Mouse (Mus musculus): Measurements from ENCODE around the gene 1700016K19Rik. TPM values are rescaled to one million over a fixed set of nuclear protein-coding genes. Genes with fewer than 3 reads are reported as not detected.

Gene 1700016K19Rik
- polyA plus RNA-seq, 1 experiment from 2014 or later: 0.26 TPM

- no peaks in the 10 kb centered on the region for H3K36me3 ChIP-seq
- peak overlapping the region; percentile 93 for H3K4me2 ChIP-seq
- under 1% methylated on average over 84 of the region's 90 CpGs for WGBS
- peaks cover 33% of the 10 kb centered on the region for H3K4me1 ChIP-seq (replicated peaks)
- ATAC-seq (ENCODE audit: insufficient number of reproducible peaks, low FRiP score): peak; percentile 80
- H3K27me3 ChIP-seq (replicated peaks): peaks cover 33% of the 10 kb centered on the region
- no peaks in the 10 kb centered on the region for H3K9me3 ChIP-seq (replicated peaks)
- H3K9ac ChIP-seq: peak overlapping the region; percentile 73
- peak overlapping the region; percentile 67 for H3K4me3 ChIP-seq
- no peak overlapping the region for H3K27ac ChIP-seq (ENCODE audit: poor library complexity, severe bottlenecking)
Observed at GRCm38 (mm10) chr11:75966401-75967372, 33.0 kb upstream of the 1700016K19Rik start.

GRCm38 (mm10) chr11:75968761-75969160 lies 31.0 kb upstream of the 1700016K19Rik start:
- no peak for ATAC-seq (ENCODE audit: insufficient number of reproducible peaks, low FRiP score)
- H3K4me3 ChIP-seq: no peak overlapping the region
- peaks cover 35% of the 10 kb centered on the region for H3K4me1 ChIP-seq (replicated peaks)
- H3K36me3 ChIP-seq: no peaks in the 10 kb centered on the region
- H3K9ac ChIP-seq: no peak overlapping the region
- no peak overlapping the region for H3K4me2 ChIP-seq
- no peak overlapping the region for H3K27ac ChIP-seq (ENCODE audit: poor library complexity, severe bottlenecking)
- 89% methylated on average over 6 of the region's 6 CpGs for WGBS
- peaks cover 33% of the 10 kb centered on the region for H3K27me3 ChIP-seq (replicated peaks)
- no peaks in the 10 kb centered on the region for H3K9me3 ChIP-seq (replicated peaks)

- Histone ChIP-seq H3K4me1 (replicated peaks) (peaks cover 21% of the 10 kb centered on the region), H3K27me3 (replicated peaks) (peaks cover 22% of the 10 kb centered on the region), H3K27ac (ENCODE audit: poor library complexity, severe bottlenecking) (no peak overlapping the region), H3K4me3 (no peak overlapping the region), H3K9me3 (replicated peaks) (peaks cover 7% of the 10 kb centered on the region), H3K36me3 (no peaks in the 10 kb centered on the region), H3K9ac (no peak overlapping the region), H3K4me2 (no peak overlapping the region)
- ATAC-seq (ENCODE audit: insufficient number of reproducible peaks, low FRiP score): no peak
- WGBS: 29% methylated on average over 3 of the region's 3 CpGs
Observed at GRCm38 (mm10) chr11:75970629-75971028, 29.1 kb upstream of the 1700016K19Rik start.

GRCm38 (mm10) chr11:75972188-75972587 lies 27.5 kb upstream of the 1700016K19Rik start:
- Histone ChIP-seq H3K4me2 (no peak overlapping the region), H3K36me3 (no peaks in the 10 kb centered on the region), H3K9me3 (replicated peaks) (peaks cover 7% of the 10 kb centered on the region), H3K4me3 (no peak overlapping the region), H3K9ac (no peak overlapping the region), H3K27ac (ENCODE audit: poor library complexity, severe bottlenecking) (no peak overlapping the region), H3K4me1 (replicated peaks) (peaks cover 12% of the 10 kb centered on the region), H3K27me3 (replicated peaks) (peaks cover 18% of the 10 kb centered on the region)
- ATAC-seq (ENCODE audit: insufficient number of reproducible peaks, low FRiP score): no peak
- WGBS: 88% methylated on average over 3 of the region's 3 CpGs

GRCm38 (mm10) chr11:75972916-75973567 lies 26.7 kb upstream of the 1700016K19Rik start:
- Histone ChIP-seq H3K27me3 (replicated peaks) (peaks cover 13% of the 10 kb centered on the region; the same call in 1 of the 2 replicates), H3K9ac (no peak overlapping the region), H3K36me3 (no peaks in the 10 kb centered on the region), H3K4me3 (no peak overlapping the region), H3K9me3 (replicated peaks) (peaks cover 7% of the 10 kb centered on the region), H3K4me2 (no peak overlapping the region), H3K27ac (ENCODE audit: poor library complexity, severe bottlenecking) (no peak overlapping the region), H3K4me1 (replicated peaks) (peaks cover 9% of the 10 kb centered on the region)
- WGBS: 23% methylated on average over 7 of the region's 7 CpGs
- no peak for ATAC-seq (ENCODE audit: insufficient number of reproducible peaks, low FRiP score)

GRCm38 (mm10) chr11:75973988-75974387 lies 25.7 kb upstream of the 1700016K19Rik start:
- no peak overlapping the region for H3K27ac ChIP-seq (ENCODE audit: poor library complexity, severe bottlenecking)
- ATAC-seq (ENCODE audit: insufficient number of reproducible peaks, low FRiP score): no peak
- no peak overlapping the region for H3K9ac ChIP-seq
- no peak overlapping the region for H3K4me2 ChIP-seq
- H3K36me3 ChIP-seq: no peaks in the 10 kb centered on the region
- H3K27me3 ChIP-seq (replicated peaks): peaks cover 6% of the 10 kb centered on the region; the same call in 1 of the 2 replicates
- H3K4me1 ChIP-seq (replicated peaks): peaks cover 9% of the 10 kb centered on the region
- no peak overlapping the region for H3K4me3 ChIP-seq
- WGBS: 83% methylated on average over 1 of the region's 1 CpGs
- H3K9me3 ChIP-seq (replicated peaks): peaks cover 7% of the 10 kb centered on the region

GRCm38 (mm10) chr11:75976748-75977147 lies 23.0 kb upstream of the 1700016K19Rik start:
- no peaks in the 10 kb centered on the region for H3K27me3 ChIP-seq (replicated peaks)
- no peak for ATAC-seq (ENCODE audit: insufficient number of reproducible peaks, low FRiP score)
- no peak overlapping the region for H3K27ac ChIP-seq (ENCODE audit: poor library complexity, severe bottlenecking)
- H3K4me2 ChIP-seq: no peak overlapping the region
- peaks cover 7% of the 10 kb centered on the region for H3K9me3 ChIP-seq (replicated peaks)
- H3K4me3 ChIP-seq: no peak overlapping the region
- H3K36me3 ChIP-seq: no peaks in the 10 kb centered on the region
- 52% methylated on average over 8 of the region's 8 CpGs for WGBS
- H3K4me1 ChIP-seq (replicated peaks): peaks cover 9% of the 10 kb centered on the region
- no peak overlapping the region for H3K9ac ChIP-seq

GRCm38 (mm10) chr11:75978051-75978450 lies 21.7 kb upstream of the 1700016K19Rik start:
- Histone ChIP-seq H3K27me3 (replicated peaks) (no peaks in the 10 kb centered on the region), H3K9ac (no peak overlapping the region), H3K4me1 (replicated peaks) (peaks cover 6% of the 10 kb centered on the region), H3K27ac (ENCODE audit: poor library complexity, severe bottlenecking) (no peak overlapping the region), H3K9me3 (replicated peaks) (peaks cover 7% of the 10 kb centered on the region), H3K4me3 (no peak overlapping the region), H3K36me3 (no peaks in the 10 kb centered on the region), H3K4me2 (no peak overlapping the region)
- no peak for ATAC-seq (ENCODE audit: insufficient number of reproducible peaks, low FRiP score)
- WGBS: 69% methylated on average over 6 of the region's 6 CpGs

GRCm38 (mm10) chr11:75980413-75980812 lies 19.3 kb upstream of the 1700016K19Rik start:
- H3K4me2 ChIP-seq: no peak overlapping the region
- H3K27me3 ChIP-seq (replicated peaks): no peaks in the 10 kb centered on the region
- no peak overlapping the region for H3K27ac ChIP-seq (ENCODE audit: poor library complexity, severe bottlenecking)
- ATAC-seq (ENCODE audit: insufficient number of reproducible peaks, low FRiP score): no peak
- H3K4me3 ChIP-seq: no peak overlapping the region
- H3K4me1 ChIP-seq (replicated peaks): no peaks in the 10 kb centered on the region
- no peaks in the 10 kb centered on the region for H3K9me3 ChIP-seq (replicated peaks)
- H3K36me3 ChIP-seq: no peaks in the 10 kb centered on the region
- WGBS: 35% methylated on average over 2 of the region's 2 CpGs
- no peak overlapping the region for H3K9ac ChIP-seq

- ATAC-seq (ENCODE audit: insufficient number of reproducible peaks, low FRiP score): no peak
- WGBS: 65% methylated on average over 4 of the region's 4 CpGs
- no peak overlapping the region for H3K9ac ChIP-seq
- no peaks in the 10 kb centered on the region for H3K27me3 ChIP-seq (replicated peaks)
- no peak overlapping the region for H3K27ac ChIP-seq (ENCODE audit: poor library complexity, severe bottlenecking)
- no peak overlapping the region for H3K4me2 ChIP-seq
- H3K36me3 ChIP-seq: no peaks in the 10 kb centered on the region
- no peak overlapping the region for H3K4me3 ChIP-seq
- no peaks in the 10 kb centered on the region for H3K9me3 ChIP-seq (replicated peaks)
- no peaks in the 10 kb centered on the region for H3K4me1 ChIP-seq (replicated peaks)
Observed at GRCm38 (mm10) chr11:75983194-75983593, 16.5 kb upstream of the 1700016K19Rik start.

- no peaks in the 10 kb centered on the region for H3K36me3 ChIP-seq
- no peaks in the 10 kb centered on the region for H3K27me3 ChIP-seq (replicated peaks)
- H3K9me3 ChIP-seq (replicated peaks): no peaks in the 10 kb centered on the region
- no peaks in the 10 kb centered on the region for H3K4me1 ChIP-seq (replicated peaks)
- no peak for ATAC-seq (ENCODE audit: insufficient number of reproducible peaks, low FRiP score)
- H3K9ac ChIP-seq: no peak overlapping the region
- no peak overlapping the region for H3K27ac ChIP-seq (ENCODE audit: poor library complexity, severe bottlenecking)
- WGBS: 25% methylated on average over 1 of the region's 1 CpGs
- no peak overlapping the region for H3K4me3 ChIP-seq
- no peak overlapping the region for H3K4me2 ChIP-seq
Observed at GRCm38 (mm10) chr11:75984581-75984980, 15.1 kb upstream of the 1700016K19Rik start.
